Mouse (Mus musculus): Measurements from ENCODE around the gene Rasgrf2. TPM values are rescaled to one million over a fixed set of nuclear protein-coding genes. Genes with fewer than 3 reads are reported as not detected.

The Rasgrf2 gene
- total RNA-seq, 2 experiments from 2014 or later: 131 to 136 TPM

DNA sequence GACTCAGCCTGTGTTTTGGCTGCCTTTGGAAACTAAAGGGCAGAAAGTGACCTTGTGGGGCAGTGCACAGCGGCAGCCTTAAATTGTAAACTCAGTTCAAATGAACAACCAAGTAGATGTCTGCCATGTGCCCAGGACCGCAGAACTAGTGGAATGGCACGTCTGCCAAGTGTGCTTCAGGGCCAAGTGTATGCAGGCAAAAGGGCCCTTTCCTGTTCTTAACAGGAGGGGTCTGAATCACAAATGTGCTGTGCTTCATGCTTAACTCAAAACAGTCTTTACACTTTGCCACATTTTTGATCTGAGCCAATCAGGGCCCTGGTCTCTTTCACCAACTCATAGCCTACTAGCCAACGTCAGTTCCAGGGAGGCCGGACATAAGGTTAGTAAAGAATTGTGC lies 212.7 kb downstream of the Rasgrf2 start:
- no peak for DNase-seq (ENCODE audit: low spot score in 2 of 2)
- no peak for TF ChIP-seq CTCF (conservative IDR thresholded peaks at IDR 0.05)
- Histone ChIP-seq H3K27ac (no peak overlapping the region), H3K4me3 (no peak overlapping the region)

GRCm38 (mm10) chr13:91917835-91918234 lies 213.6 kb downstream of the Rasgrf2 start:
- no peak for DNase-seq (ENCODE audit: low spot score in 2 of 2)
- Histone ChIP-seq H3K4me3 (no peak overlapping the region), H3K27ac (no peak overlapping the region)
- no peak for TF ChIP-seq CTCF (conservative IDR thresholded peaks at IDR 0.05)

DNA sequence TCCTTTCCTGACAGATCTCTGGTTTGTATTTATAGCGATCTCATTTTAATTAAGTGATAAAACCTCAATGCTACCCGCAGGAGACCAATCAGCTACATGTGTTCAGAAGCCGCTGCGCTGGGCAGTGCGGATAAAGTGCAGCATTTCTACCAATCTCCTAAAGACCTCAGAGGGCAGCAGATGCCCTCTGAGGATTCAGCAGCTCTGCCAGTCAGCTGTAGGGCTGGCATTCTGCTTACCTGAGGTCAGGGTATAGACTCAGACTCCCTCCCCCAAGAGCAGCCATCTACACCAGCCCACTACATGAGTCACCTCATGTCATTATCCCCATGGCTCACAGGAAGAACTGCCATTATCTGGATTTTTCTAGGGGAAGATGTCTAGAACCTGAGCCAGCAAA lies 215.1 kb downstream of the Rasgrf2 start:
- Histone ChIP-seq H3K4me3 (peak overlapping the region; percentile 14; the same call in 1 of the 2 replicates), H3K27ac (peak overlapping the region; percentile 93)
- no peak for DNase-seq (ENCODE audit: low spot score in 2 of 2)
- TF ChIP-seq CTCF (conservative IDR thresholded peaks at IDR 0.05): no peak

DNA sequence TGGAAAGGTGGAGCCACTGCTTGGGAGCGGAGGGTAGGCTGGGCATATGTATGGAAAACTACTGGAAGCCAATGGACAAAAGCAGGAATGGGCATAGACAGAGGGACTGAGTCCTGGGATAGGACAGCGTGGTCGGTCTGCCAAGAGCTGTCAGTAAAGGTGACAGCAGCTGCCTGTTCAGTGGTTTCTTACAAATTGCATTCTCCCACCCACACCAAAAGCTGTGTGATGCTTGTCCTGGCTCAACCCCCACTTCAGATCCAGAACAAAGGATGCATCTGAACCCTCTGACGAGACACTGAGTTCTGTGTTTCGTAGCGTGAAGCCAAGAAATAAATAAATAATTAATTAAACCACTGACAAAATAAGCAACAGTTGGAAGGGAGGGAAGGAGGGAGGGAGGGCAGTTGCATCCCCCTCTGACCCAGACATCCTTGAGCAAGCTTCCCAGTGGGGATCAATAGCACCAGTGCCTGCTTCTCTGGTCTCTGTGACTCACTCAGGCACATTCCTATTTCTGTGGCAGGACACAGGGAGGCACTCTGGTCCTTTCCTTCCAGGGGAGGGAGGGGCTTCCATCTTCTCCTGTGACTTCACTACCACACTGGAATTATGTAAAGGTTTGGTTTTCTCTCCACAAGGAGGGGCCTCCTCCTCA lies 215.7 kb downstream of the Rasgrf2 start:
- peak overlapping the region; percentile 93 for H3K27ac ChIP-seq
- peak; percentile 44 to 70 for DNase-seq (ENCODE audit: low spot score in 2 of 2)
- peak overlapping the region; percentile 14; the same call in 1 of the 2 replicates for H3K4me3 ChIP-seq
- TF ChIP-seq CTCF (conservative IDR thresholded peaks at IDR 0.05): peak; percentile 59

DNA sequence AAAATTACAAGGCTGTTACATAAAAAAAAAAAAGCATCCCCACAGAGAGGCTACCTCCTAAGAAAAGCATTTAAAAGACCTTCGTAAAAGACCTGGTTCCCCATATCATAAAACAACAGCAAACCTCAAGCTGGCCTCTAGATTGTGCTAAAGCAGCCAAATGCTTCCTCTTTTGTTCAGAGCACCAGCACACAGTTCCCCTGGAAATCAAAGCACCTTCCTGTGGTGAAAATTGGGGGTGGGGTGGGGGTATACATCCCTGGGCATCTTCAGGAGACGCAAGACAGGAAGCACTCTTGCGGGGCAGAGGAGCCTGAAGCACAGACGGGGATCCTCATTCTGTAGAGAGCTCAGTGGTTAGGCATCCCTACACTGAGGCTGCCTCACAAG lies 216.3 kb downstream of the Rasgrf2 start:
- Histone ChIP-seq H3K27ac (peak overlapping the region; percentile 93), H3K4me3 (no peak overlapping the region; the same call in 1 of the 2 replicates)
- TF ChIP-seq CTCF (conservative IDR thresholded peaks at IDR 0.05): peak; percentile 14
- DNase-seq (ENCODE audit: low spot score in 2 of 2): no peak

- Histone ChIP-seq H3K27ac (no peak overlapping the region), H3K4me3 (no peak overlapping the region)
- TF ChIP-seq CTCF (conservative IDR thresholded peaks at IDR 0.05): no peak
- no peak for DNase-seq (ENCODE audit: low spot score in 2 of 2)
Measured at GRCm38 (mm10) chr13:91911652-91912051, 219.8 kb downstream of the Rasgrf2 start.

DNA sequence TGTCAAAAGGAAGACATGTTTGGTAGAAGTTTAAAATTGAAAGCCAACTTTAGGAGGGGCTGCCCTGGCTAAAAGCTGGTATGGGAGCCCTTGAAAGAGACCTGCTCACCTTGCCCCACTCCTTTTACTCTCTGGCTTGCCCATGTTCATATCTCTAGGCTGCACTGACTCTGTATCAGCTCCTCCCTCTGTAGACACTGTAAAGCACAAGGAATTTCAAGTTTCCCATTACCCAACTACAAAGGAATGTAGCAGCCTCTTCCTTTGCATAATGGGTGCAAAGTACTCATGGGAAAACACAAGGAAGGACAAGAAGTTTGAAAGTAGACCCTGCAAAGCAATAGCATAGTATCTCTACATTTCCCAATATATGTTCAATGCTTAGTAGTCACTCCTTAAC lies 220.2 kb downstream of the Rasgrf2 start:
- Histone ChIP-seq H3K4me3 (no peak overlapping the region), H3K27ac (no peak overlapping the region)
- DNase-seq (ENCODE audit: low spot score in 2 of 2): no peak
- TF ChIP-seq CTCF (conservative IDR thresholded peaks at IDR 0.05): no peak

DNA sequence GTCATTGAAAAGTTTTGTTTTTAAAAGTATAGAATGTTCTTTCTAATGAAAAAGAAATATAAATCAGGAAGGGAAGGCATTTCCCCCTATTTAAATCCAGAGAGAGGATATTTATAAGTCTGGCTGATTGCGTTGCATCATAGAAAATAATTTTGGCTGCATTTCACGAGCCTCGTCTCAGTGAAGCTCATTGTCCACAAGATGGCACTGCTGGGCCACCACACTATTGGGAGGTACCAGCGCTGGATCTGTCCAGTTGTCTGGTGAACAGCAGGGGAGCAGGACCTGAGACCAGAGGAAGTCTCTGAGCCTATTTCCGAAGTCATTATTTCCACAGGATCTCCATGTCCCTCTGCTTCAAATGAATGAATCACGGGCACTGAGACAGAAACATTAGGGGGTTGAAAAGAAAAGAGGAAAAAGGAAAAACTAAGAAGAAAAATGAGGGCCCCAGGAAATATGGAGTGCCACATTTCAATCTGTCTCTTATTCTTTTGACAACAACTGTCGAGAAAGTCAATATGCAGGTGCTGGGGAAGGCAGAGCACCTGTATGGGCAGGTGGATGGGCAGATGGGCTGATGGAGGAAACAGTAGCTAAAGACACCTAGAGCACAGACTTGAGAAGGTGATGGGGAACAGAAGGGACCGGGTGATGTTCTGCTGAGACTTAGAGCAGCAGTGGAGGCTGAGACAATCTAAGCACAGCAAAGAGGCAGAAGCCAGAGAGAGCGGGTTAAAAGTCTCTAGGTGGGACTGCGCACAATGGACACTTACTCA lies 223.1 kb downstream of the Rasgrf2 start:
- TF ChIP-seq CTCF (conservative IDR thresholded peaks at IDR 0.05): peak; percentile 99; the same call in 1 of the 2 replicates
- DNase-seq (ENCODE audit: low spot score in 2 of 2): peak; percentile 85
- H3K4me3 ChIP-seq: no peak overlapping the region
- H3K27ac ChIP-seq: peak overlapping the region; percentile 58; the same call in 1 of the 2 replicates

DNA sequence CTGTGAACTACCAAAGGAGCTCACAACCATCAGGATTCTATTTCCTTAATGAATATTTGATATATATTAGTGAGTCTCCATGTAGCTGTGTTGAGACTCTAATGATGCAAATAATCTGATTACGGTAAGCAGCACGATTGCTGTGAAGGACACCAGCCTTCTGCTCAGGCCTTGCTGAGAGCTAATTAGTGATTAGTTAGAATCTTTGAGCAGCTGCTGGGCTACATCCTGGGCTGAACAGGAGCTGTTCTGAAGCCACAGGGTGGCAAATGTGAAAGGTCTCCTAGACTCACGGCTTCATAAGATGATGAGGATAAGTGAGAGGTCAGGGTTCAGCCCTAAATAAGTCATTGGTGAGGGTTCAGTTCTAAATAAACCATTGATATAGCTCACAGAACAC lies 225.1 kb downstream of the Rasgrf2 start:
- H3K4me3 ChIP-seq: no peak overlapping the region
- no peak for DNase-seq (ENCODE audit: low spot score in 2 of 2)
- H3K27ac ChIP-seq: 0 out of 2 replicates have a peak overlapping the region, but pooled peaks have one; percentile 36
- TF ChIP-seq CTCF (conservative IDR thresholded peaks at IDR 0.05): no peak

DNA sequence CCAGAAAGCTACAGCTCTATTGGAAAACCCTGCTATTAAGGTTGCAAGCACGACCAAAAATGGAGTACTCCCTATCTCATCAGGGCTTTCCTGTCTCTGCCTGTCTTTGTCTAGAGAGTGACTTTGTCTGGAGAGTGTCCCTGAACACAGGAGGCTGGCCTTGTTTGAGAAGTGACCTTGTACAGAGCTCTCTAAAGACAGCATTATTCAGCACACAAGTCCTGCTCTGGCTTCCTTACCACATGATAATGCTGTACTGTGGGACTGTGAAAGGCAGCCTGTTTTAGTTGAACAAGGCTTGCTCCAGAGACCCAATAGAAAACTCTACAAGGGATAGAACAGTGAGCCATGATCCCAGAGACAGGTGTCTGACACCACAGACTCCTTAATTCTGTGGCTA lies 235.0 kb downstream of the Rasgrf2 start:
- TF ChIP-seq CTCF (conservative IDR thresholded peaks at IDR 0.05): no peak
- no peak for DNase-seq (ENCODE audit: low spot score in 2 of 2)

DNA sequence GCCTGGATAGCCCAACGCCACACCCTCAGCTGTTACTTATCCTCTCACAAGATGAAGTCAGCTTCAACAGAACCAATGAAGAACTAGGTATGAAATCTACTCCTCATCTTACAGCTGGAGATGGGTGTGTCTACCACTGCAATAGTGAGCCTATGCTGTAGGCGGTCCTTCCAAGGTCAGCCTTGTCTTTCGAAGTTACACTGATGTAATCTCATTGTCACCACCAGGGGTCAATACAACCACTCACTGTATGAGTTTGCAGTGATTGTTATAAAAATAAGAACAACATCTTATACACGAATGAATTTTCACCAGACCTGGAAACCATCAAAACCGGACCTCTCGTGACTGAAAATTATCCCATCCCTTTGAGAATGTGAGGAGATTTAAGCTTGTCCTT lies 238.3 kb downstream of the Rasgrf2 start:
- no peak overlapping the region for H3K27ac ChIP-seq
- peak; percentile 84 for TF ChIP-seq CTCF (conservative IDR thresholded peaks at IDR 0.05)
- no peak for DNase-seq (ENCODE audit: low spot score in 2 of 2)
- no peak overlapping the region for H3K4me3 ChIP-seq

More for the DNA sequence above, 235.0 kb downstream of the Rasgrf2 start:
- Histone ChIP-seq H3K27ac (no peak overlapping the region), H3K4me3 (no peak overlapping the region)

DNA sequence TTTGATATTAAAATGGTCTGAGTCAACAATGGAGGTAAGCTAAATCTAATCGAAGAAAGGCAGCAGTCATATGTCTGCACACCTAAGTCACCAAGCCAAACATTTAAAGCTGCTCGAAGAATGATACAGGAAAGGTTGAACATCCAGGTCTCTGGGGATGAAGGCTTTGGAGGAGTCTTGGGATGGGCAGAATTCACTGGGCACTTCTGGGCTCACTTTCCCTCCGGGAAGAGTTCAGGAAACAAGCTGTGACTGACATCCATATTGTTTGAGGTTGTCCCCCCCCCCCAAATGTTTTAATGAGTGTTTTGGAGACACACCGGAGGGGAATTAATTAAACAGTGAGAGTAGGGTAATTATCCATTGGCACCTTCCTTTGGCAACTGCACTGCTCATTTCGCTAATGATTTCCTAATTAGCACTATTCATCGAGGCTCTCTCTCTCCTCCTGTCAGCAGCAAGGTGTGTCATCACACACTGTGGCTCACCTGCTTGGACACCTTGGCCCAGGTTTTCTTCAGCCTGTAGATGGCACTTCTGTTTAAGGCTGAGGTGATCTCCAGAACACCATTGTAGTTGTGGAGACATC lies 241.3 kb downstream of the Rasgrf2 start:
- H3K4me3 ChIP-seq: no peak overlapping the region
- H3K27ac ChIP-seq: no peak overlapping the region
- TF ChIP-seq CTCF (conservative IDR thresholded peaks at IDR 0.05): no peak

GRCm38 (mm10) chr13:91884714-91885386 lies 246.6 kb downstream of the Rasgrf2 start:
- Histone ChIP-seq H3K27ac (no peak overlapping the region), H3K4me3 (no peak overlapping the region)
- TF ChIP-seq CTCF (conservative IDR thresholded peaks at IDR 0.05): no peak
- no peak for DNase-seq (ENCODE audit: low spot score in 2 of 2)

More for the DNA sequence above, 241.3 kb downstream of the Rasgrf2 start:
- no peak for DNase-seq (ENCODE audit: low spot score in 2 of 2)

Measured in layer of hippocampus, adult 2 months (tissue).